Mouse (Mus musculus): Measurements from ENCODE around the gene Plek2. TPM values are rescaled to one million over a fixed set of nuclear protein-coding genes. Genes with fewer than 3 reads are reported as not detected.

Plek2 gene
- polyA plus RNA-seq (2012; ENCODE audit: insufficient read depth, low replicate concordance) = 0.67 TPM in 1 of 2 replicates, not detected in the other

GRCm38 (mm10) chr12:78906707-78907162, at the start of gene Plek2:
Gene Plek2 (minus strand): TSS chr12:78906964.
- Histone ChIP-seq H3K36me3 (replicated peaks; ENCODE audit: low read length) (peaks cover 6% of the 10 kb centered on the region), H3K27me3 (replicated peaks) (peaks cover 2% of the 10 kb centered on the region), H3K9me3 (peaks cover 9% of the 10 kb centered on the region), H3K4me3 (replicated peaks) (peak within 1 kb of the TSS; percentile 91), H3K4me1 (peaks cover 62% of the 10 kb centered on the region)
- no peak for TF ChIP-seq FLI1 (IDR thresholded peaks at IDR 0.05; ENCODE audit: low read length)
- TF ChIP-seq GATA1 (IDR thresholded peaks at IDR 0.05; ENCODE audit: borderline replicate concordance, low read length) = no peak

DNA sequence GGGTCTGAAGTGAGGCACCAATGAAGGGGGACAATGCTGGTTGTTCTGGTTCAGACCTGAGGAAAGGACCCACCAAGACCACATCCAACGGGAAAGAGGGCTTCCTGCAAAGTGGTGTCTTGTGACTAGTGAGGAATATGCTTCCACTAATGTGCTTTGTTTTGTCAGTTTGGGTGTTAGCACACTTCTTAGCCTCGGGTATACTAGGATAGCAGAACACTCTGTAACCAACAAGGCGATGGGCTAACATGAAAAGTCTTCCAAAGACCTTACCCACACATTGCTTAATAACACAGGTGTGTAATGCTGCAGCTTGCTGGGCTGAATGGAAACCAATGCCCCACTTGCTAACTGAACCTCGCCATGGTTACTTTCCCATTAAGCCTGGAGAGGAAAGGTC, 49.6 kb upstream of the Plek2 start:
- Histone ChIP-seq H3K36me3 (replicated peaks; ENCODE audit: low read length) (peaks cover 36% of the 10 kb centered on the region), H3K9me3 (peaks cover 34% of the 10 kb centered on the region), H3K27me3 (replicated peaks) (peaks cover 6% of the 10 kb centered on the region), H3K4me3 (replicated peaks) (no peak overlapping the region), H3K4me1 (no peaks in the 10 kb centered on the region; the same call in 1 of the 2 replicates)
- TF ChIP-seq FLI1 (IDR thresholded peaks at IDR 0.05; ENCODE audit: low read length) = no peak
- no peak for TF ChIP-seq GATA1 (IDR thresholded peaks at IDR 0.05; ENCODE audit: borderline replicate concordance, low read length)

GRCm38 (mm10) chr12:78952484-78952883, 45.7 kb upstream of the Plek2 start:
- H3K4me1 ChIP-seq = peaks cover 4% of the 10 kb centered on the region
- no peak overlapping the region for H3K4me3 ChIP-seq (replicated peaks)
- H3K27me3 ChIP-seq (replicated peaks) = peaks cover 8% of the 10 kb centered on the region
- no peak for TF ChIP-seq FLI1 (IDR thresholded peaks at IDR 0.05; ENCODE audit: low read length)
- no peak for TF ChIP-seq GATA1 (IDR thresholded peaks at IDR 0.05; ENCODE audit: borderline replicate concordance, low read length)
- H3K9me3 ChIP-seq = peaks cover 26% of the 10 kb centered on the region
- peaks cover 11% of the 10 kb centered on the region for H3K36me3 ChIP-seq (replicated peaks; ENCODE audit: low read length)

GRCm38 (mm10) chr12:78952053-78952452, 45.3 kb upstream of the Plek2 start:
- peaks cover 7% of the 10 kb centered on the region for H3K4me1 ChIP-seq
- peaks cover 8% of the 10 kb centered on the region for H3K27me3 ChIP-seq (replicated peaks)
- peaks cover 22% of the 10 kb centered on the region for H3K9me3 ChIP-seq
- no peak overlapping the region for H3K4me3 ChIP-seq (replicated peaks)
- TF ChIP-seq FLI1 (IDR thresholded peaks at IDR 0.05; ENCODE audit: low read length) (no peak), GATA1 (IDR thresholded peaks at IDR 0.05; ENCODE audit: borderline replicate concordance, low read length) (no peak)
- peaks cover 7% of the 10 kb centered on the region for H3K36me3 ChIP-seq (replicated peaks; ENCODE audit: low read length)

- Histone ChIP-seq H3K27me3 (replicated peaks) (peaks cover 26% of the 10 kb centered on the region), H3K4me1 (peaks cover 7% of the 10 kb centered on the region; the same call in 1 of the 2 replicates), H3K9me3 (no peaks in the 10 kb centered on the region; the same call in 1 of the 2 replicates), H3K36me3 (replicated peaks; ENCODE audit: low read length) (no peaks in the 10 kb centered on the region), H3K4me3 (replicated peaks) (no peak overlapping the region)
- no peak for TF ChIP-seq GATA1 (IDR thresholded peaks at IDR 0.05; ENCODE audit: borderline replicate concordance, low read length)
- TF ChIP-seq FLI1 (IDR thresholded peaks at IDR 0.05; ENCODE audit: low read length) = no peak
Observed at GRCm38 (mm10) chr12:78947661-78948060, 40.9 kb upstream of the Plek2 start.

DNA sequence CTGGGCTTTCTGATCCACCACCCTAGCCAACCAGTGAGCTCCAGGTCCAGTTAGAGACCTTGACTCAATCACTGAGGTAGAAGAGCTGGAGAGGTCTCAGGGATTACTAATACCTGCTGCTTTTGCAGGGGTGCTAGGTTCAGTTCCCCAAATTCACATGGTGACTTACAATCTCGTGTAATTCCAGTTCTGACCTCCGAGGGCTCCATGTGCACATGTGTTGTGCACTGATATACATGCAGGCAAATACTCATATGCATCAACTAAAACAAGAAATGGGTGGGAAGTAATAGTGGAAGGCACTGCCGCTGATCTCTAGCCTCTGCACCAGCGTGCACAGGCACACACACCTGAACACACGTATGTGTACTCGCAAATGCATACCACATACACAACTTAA, 40.4 kb upstream of the Plek2 start:
- Histone ChIP-seq H3K36me3 (replicated peaks; ENCODE audit: low read length) (no peaks in the 10 kb centered on the region), H3K27me3 (replicated peaks) (peaks cover 28% of the 10 kb centered on the region), H3K9me3 (no peaks in the 10 kb centered on the region; the same call in 1 of the 2 replicates), H3K4me3 (replicated peaks) (no peak overlapping the region), H3K4me1 (peaks cover 7% of the 10 kb centered on the region; the same call in 1 of the 2 replicates)
- no peak for TF ChIP-seq FLI1 (IDR thresholded peaks at IDR 0.05; ENCODE audit: low read length)
- TF ChIP-seq GATA1 (IDR thresholded peaks at IDR 0.05; ENCODE audit: borderline replicate concordance, low read length) = no peak

DNA sequence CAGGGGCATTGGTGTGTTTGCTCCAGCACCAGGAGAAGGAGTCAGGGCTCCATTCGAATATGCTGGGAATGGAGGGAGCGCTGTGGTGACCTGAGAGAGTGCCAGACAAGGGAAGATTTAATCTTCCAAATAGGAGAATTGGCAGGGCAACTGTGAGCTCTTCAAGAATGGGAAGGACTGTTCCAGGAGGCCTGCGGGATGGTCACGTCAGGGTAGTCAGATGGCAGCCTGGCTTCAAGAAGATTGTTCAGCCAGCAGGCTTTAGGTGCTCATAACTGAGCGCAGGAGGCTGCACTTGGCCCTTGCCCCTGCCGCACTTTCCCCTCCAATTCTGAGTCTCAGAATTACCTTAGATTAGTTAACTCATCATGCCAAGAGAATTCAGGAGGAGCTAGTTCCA, 36.2 kb upstream of the Plek2 start:
- H3K9me3 ChIP-seq = no peaks in the 10 kb centered on the region
- peaks cover 37% of the 10 kb centered on the region for H3K27me3 ChIP-seq (replicated peaks)
- no peak overlapping the region for H3K4me3 ChIP-seq (replicated peaks)
- H3K4me1 ChIP-seq = peaks cover 7% of the 10 kb centered on the region; the same call in 1 of the 2 replicates
- TF ChIP-seq FLI1 (IDR thresholded peaks at IDR 0.05; ENCODE audit: low read length) = no peak
- H3K36me3 ChIP-seq (replicated peaks; ENCODE audit: low read length) = no peaks in the 10 kb centered on the region

DNA sequence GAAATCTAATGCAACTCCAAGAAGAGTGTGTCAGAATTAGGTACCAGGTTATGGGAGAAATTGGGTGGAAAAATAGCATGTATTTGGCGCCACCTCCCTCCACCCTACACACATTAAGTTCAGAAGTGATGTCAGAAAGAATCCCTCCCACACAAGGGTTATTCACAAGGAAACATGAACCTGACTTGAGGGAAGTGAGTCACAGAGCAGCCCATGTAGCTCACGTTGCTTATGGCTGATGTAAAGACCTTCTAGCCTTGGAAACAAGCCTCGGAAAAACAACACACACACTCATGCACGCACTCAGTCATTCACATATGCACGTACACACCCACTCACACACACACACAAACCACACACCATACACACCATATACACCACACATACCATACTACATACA, 33.3 kb upstream of the Plek2 start:
- Histone ChIP-seq H3K36me3 (replicated peaks; ENCODE audit: low read length) (no peaks in the 10 kb centered on the region), H3K4me3 (replicated peaks) (no peak overlapping the region), H3K9me3 (no peaks in the 10 kb centered on the region), H3K4me1 (no peaks in the 10 kb centered on the region), H3K27me3 (replicated peaks) (peaks cover 38% of the 10 kb centered on the region)
- TF ChIP-seq FLI1 (IDR thresholded peaks at IDR 0.05; ENCODE audit: low read length) = no peak
- no peak for TF ChIP-seq GATA1 (IDR thresholded peaks at IDR 0.05; ENCODE audit: borderline replicate concordance, low read length)

DNA sequence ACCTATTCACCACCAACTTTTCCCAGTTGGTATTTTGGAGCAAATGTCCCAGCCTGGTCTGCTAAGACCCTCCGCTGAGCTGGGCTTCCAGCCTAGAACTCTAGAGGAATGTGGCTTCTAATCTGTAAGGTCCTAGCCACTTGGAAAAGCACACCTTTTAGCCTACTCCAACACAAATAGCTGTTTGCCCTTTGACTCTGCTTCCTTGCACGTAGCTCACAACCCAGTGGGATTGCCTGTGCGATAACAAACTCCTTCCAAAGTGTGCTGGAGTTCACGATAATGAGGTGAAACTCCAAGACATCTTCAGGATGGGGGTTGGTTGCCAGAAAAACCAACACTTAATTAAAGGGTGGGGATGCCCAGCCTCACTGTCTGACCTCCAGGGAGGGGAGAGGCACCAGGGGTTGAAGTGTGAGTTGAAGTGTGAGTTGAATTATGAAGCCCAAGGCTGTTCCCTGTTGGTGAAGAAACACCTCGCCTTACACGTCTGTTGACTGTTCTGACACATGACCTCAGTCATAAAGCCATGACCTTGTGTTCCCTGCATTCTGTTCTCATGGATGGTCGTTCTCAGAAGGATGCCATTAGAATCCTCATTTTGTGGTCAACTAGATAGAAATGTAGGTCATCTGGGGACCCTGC, 32.8 kb upstream of the Plek2 start:
- Histone ChIP-seq H3K4me3 (replicated peaks) (no peak overlapping the region), H3K4me1 (no peaks in the 10 kb centered on the region), H3K36me3 (replicated peaks; ENCODE audit: low read length) (no peaks in the 10 kb centered on the region), H3K27me3 (replicated peaks) (peaks cover 35% of the 10 kb centered on the region), H3K9me3 (no peaks in the 10 kb centered on the region)
- TF ChIP-seq GATA1 (IDR thresholded peaks at IDR 0.05; ENCODE audit: borderline replicate concordance, low read length) (no peak), FLI1 (IDR thresholded peaks at IDR 0.05; ENCODE audit: low read length) (no peak)

DNA sequence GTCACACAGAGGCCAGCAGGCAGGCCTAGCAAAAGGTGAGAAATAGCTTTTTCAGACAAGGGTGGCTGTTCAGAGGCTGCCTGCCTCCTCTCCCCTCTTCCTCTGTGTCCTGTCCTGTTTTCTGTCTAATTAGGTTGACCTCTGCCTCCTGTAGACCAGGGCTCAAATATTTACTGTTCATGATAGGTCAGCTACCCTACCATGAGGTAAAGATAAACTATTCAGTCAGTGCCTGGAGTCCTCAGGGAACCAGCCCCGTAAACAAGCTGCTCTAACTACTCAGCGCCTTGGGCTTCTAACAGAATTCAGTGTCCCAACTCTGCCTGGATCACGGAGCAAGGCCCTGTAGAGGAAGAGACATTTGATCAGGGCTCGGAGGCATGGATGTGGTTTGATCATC, 29.7 kb upstream of the Plek2 start:
- no peak for TF ChIP-seq FLI1 (IDR thresholded peaks at IDR 0.05; ENCODE audit: low read length)
- TF ChIP-seq GATA1 (IDR thresholded peaks at IDR 0.05; ENCODE audit: borderline replicate concordance, low read length) = no peak
- Histone ChIP-seq H3K27me3 (replicated peaks) (peaks cover 29% of the 10 kb centered on the region), H3K4me3 (replicated peaks) (no peak overlapping the region), H3K36me3 (replicated peaks; ENCODE audit: low read length) (no peaks in the 10 kb centered on the region), H3K4me1 (no peaks in the 10 kb centered on the region), H3K9me3 (no peaks in the 10 kb centered on the region)

Measured in megakaryocyte, embryonic 14.5 days (primary cell).